Mouse (Mus musculus) hindbrain, embryonic 12.5 days (tissue): Measurements from ENCODE around the gene Yipf2. TPM values are rescaled to one million over a fixed set of nuclear protein-coding genes. Genes with fewer than 3 reads are reported as not detected.

ENCODE experiments used
- ATAC-seq: fragments of 200-750 bp; cut with Nextera tagmentation; 2 replicates; pipeline ENCODE4 v1.8.0; 2017; ENCODE audit warnings: moderate TSS enrichment; ENCODE audit not compliant: low FRiP score
- H3K27ac ChIP-seq: fragments of 300-500 bp; sonication (generic); 2 replicates; pipeline ENCODE4 v1.5.1; 2016; ENCODE audit warnings: mild to moderate bottlenecking
- H3K27me3 ChIP-seq: fragments of 300-500 bp; sonication (generic); 2 replicates; pipeline ENCODE4 v1.6.1; 2016; ENCODE audit warnings: mild to moderate bottlenecking
- H3K36me3 ChIP-seq: fragments of 300-500 bp; sonication (generic); 2 replicates; pipeline ENCODE4 v1.6.1; 2016; ENCODE audit warnings: mild to moderate bottlenecking
- H3K4me1 ChIP-seq: fragments of 300-500 bp; sonication (generic); 2 replicates; pipeline ENCODE4 v1.6.1; 2016
- H3K4me2 ChIP-seq: fragments of 300-500 bp; sonication (generic); replicated peaks from 2 replicates; pipeline ENCODE4 v1.6.1; 2016; ENCODE audit warnings: mild to moderate bottlenecking
- H3K4me3 ChIP-seq: fragments of 300-500 bp; sonication (generic); 2 replicates; pipeline ENCODE4 v1.5.1; 2016; ENCODE audit warnings: mild to moderate bottlenecking
- H3K9ac ChIP-seq: fragments of 300-500 bp; sonication (generic); 2 replicates; pipeline ENCODE4 v1.6.1; 2016; ENCODE audit warnings: mild to moderate bottlenecking, moderate library complexity
- H3K9me3 ChIP-seq: fragments of 300-500 bp; sonication (generic); replicated peaks from 2 replicates; pipeline ENCODE4 v1.6.1; 2016; ENCODE audit warnings: mild to moderate bottlenecking
- WGBS: fragments of 180-500 bp; shearing (Covaris S2); methylation state at CpG from one replicate; pipeline ENCODE4 v1.1.7; 2016; 5-methylcytosine and 5-hydroxymethylcytosine counted together
- polyA plus RNA-seq: library from polyadenylated mRNA; unstranded; fragments of >200 nt; fragmentation: Nextera tagmentation; extraction: Ambion mirVana; gene quantifications from 2 replicates; pipeline ENCODE4 v1.2.1, GENCODE M21; 2016

Gene Yipf2
- polyA plus RNA-seq, result 19.4 and 21.5 TPM in 2 replicates

DNA sequence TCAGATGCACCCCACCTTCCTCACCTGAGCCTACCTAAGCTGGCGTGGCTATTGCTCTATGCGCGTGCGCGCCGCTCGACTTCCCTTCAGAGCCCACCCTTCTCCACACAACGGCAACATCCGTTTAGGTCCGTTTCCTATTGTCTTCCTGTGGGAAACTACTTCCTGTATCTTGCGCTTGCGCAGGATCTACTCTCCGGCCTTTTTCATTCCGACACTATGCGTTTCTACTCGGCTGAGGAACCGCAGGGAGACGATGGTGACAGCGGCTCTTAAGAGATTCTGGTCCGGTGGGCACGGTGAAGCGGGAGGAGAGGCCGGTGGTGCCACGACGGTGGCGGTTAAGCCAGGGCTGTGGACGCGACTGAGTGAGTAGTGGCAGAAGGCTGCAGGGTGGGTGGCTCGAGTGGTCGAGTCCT is at the start of gene Yipf2, which contains the start of gene Timm29:
TSS of gene Yipf2 (minus strand) at position 126 of the 419 bp plus-strand sequence.
TSS of gene Timm29 (plus strand) at position 20 of the 419 bp plus-strand sequence.
- WGBS, result under 1% methylated on average over 30 of the region's 30 CpGs
- H3K4me2 ChIP-seq, result peak within 1 kb of the TSS; percentile 98
- no peaks in the 10 kb centered on the region for H3K9me3 ChIP-seq
- peak within 1 kb of the TSS; percentile 94 for H3K9ac ChIP-seq
- peak within 1 kb of the TSS; percentile 98 for H3K4me3 ChIP-seq
- peaks cover 29% of the 10 kb centered on the region for H3K4me1 ChIP-seq
- H3K27me3 ChIP-seq, result no peaks in the 10 kb centered on the region
- peak; percentile 95 for ATAC-seq
- peak within 1 kb of the TSS; percentile 86 for H3K27ac ChIP-seq
- H3K36me3 ChIP-seq, result peaks cover 42% of the 10 kb centered on the region

DNA sequence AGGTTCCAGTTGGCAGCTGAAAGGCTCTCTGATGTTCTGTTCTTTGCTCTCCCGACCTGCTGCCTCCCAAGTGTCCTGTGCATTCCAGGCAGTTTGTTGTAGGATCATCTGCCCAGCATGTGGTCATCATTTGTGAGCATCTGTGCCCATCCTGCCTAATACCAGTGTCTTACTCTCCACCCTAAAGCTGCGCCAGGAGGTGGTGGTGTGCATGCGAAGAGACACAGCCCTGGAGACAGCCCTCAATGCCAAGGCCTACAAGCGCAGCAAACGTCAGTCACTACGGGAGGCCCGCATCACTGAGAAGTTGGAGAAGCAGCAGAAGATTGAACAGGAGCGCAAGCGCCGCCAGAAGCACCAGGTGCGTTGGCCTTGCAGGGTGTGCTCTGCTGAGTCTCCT is 46.4 kb upstream of the Yipf2 start:
- ATAC-seq, result no peak
- 97% methylated on average over 11 of the region's 11 CpGs for WGBS
- H3K36me3 ChIP-seq, result peaks cover 98% of the 10 kb centered on the region

DNA sequence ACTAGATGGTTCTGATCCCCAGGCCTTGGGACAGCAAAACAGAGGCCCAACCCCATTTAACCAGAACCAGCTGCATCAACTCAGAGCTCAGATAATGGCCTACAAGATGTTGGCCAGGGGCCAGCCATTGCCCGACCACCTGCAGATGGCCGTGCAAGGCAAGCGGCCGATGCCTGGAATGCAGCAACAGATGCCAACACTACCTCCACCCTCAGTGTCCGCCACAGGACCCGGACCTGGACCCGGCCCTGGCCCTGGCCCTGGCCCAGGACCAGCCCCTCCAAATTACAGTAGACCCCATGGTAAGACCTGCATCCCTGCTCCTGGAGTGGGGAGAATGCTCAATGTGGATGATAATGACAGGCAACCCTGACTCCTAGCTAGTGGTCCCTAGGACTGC is 43.0 kb upstream of the Yipf2 start:
- Histone ChIP-seq H3K27ac (no peak overlapping the region), H3K27me3 (no peaks in the 10 kb centered on the region), H3K4me1 (peaks cover 5% of the 10 kb centered on the region; the same call in 1 of the 2 replicates), H3K9ac (no peak overlapping the region), H3K4me2 (no peak overlapping the region), H3K9me3 (no peaks in the 10 kb centered on the region), H3K36me3 (peaks cover 86% of the 10 kb centered on the region), H3K4me3 (no peak overlapping the region)
- no peak; the same call in 1 of the 2 replicates for ATAC-seq
- WGBS, result 71% methylated on average over 7 of the region's 7 CpGs

More for the DNA sequence above, 46.4 kb upstream of the Yipf2 start:
- Histone ChIP-seq H3K27me3 (no peaks in the 10 kb centered on the region), H3K9me3 (no peaks in the 10 kb centered on the region), H3K9ac (no peak overlapping the region), H3K4me1 (peaks cover 5% of the 10 kb centered on the region; the same call in 1 of the 2 replicates), H3K4me3 (no peak overlapping the region), H3K27ac (no peak overlapping the region), H3K4me2 (no peak overlapping the region)

DNA sequence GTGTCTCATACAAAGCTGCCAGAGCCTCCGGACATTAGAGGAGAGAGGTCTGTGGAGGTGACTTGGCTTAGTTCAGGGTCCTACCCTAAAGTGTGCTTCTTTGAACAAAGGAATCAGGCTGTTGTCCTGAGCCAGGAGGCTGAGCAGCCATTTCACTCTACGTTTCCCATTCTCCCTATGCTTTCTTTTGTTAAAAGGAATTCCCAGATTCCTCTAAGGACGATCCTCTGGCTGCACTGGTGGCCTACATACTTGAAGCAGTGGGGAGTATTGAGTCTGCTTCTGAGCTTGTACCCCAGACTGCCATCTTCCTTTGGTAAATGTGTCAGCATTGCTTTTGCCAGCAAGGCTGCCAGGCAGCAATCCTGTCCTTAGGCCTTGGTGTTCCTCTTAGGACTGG is 40.5 kb upstream of the Yipf2 start:
- no peak overlapping the region for H3K9ac ChIP-seq
- H3K27ac ChIP-seq, result no peak overlapping the region
- 74% methylated on average over 3 of the region's 3 CpGs for WGBS
- ATAC-seq, result no peak
- H3K4me2 ChIP-seq, result no peak overlapping the region
- no peaks in the 10 kb centered on the region for H3K9me3 ChIP-seq
- H3K36me3 ChIP-seq, result peaks cover 60% of the 10 kb centered on the region
- peaks cover 5% of the 10 kb centered on the region; the same call in 1 of the 2 replicates for H3K4me1 ChIP-seq
- no peaks in the 10 kb centered on the region for H3K27me3 ChIP-seq
- no peak overlapping the region for H3K4me3 ChIP-seq

DNA sequence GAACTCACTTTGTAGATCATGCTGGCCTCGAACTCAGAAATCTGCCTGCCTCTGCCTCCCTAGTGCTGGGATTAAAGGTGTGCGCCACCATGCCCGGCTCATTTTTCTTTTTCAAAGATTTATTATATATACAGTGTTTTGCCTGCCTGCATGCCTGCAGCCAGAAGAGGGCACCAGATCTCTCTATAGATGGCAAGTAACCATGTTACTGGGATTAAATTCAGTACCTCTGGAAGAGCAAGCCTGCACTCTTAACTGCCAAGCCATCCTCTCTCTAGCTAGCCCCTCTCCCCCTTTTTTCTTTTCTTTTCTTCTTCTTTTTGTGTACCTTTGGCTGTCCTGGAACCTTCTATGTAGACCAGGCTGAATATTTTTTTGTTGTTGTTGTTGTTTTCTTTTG is 38.0 kb upstream of the Yipf2 start:
- no peaks in the 10 kb centered on the region for H3K9me3 ChIP-seq
- 89% methylated on average over 3 of the region's 3 CpGs for WGBS
- H3K4me1 ChIP-seq, result peaks cover 5% of the 10 kb centered on the region; the same call in 1 of the 2 replicates
- ATAC-seq, result no peak
- H3K4me2 ChIP-seq, result no peak overlapping the region
- H3K4me3 ChIP-seq, result no peak overlapping the region
- peaks cover 36% of the 10 kb centered on the region for H3K36me3 ChIP-seq
- no peaks in the 10 kb centered on the region for H3K27me3 ChIP-seq
- H3K9ac ChIP-seq, result no peak overlapping the region
- H3K27ac ChIP-seq, result no peak overlapping the region

DNA sequence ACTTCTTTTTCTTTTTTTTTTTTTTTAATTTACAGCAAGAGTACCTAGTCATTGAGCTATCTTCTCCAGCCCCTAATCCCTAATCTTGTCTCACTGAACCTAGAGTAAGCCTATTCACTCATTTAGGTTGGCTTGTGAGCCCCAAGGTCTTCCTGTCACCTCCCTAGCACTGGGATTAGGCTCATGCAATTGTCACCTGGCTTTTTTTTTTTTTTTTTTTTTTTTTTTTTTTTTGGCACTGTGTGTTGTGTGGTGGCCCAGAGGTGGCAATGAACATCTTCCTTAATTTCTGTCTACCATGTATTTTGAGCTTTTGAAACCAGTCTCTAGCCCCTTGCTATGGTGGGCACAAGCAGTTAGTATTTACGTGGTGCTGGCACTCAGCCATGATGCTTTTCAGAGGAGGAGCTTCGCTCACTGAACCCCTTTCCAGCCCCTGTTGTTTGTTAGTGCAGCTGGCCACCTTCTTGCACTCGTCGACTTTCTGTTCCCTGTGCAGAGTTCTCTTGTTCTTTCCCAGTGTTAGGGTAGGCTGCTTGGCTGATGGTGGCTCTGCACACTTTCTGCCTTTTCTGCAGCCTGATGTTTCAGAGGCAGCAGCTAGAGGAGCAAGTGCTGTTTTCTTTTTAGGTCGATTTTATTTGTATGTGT is 34.6 kb upstream of the Yipf2 start:
- Histone ChIP-seq H3K4me2 (no peak overlapping the region), H3K27ac (no peak overlapping the region), H3K36me3 (peaks cover 5% of the 10 kb centered on the region; the same call in 1 of the 2 replicates), H3K9me3 (no peaks in the 10 kb centered on the region), H3K4me1 (peaks cover 9% of the 10 kb centered on the region; the same call in 1 of the 2 replicates), H3K27me3 (no peaks in the 10 kb centered on the region), H3K4me3 (no peak overlapping the region), H3K9ac (no peak overlapping the region)
- no peak for ATAC-seq
- WGBS, result 73% methylated on average over 5 of the region's 5 CpGs

DNA sequence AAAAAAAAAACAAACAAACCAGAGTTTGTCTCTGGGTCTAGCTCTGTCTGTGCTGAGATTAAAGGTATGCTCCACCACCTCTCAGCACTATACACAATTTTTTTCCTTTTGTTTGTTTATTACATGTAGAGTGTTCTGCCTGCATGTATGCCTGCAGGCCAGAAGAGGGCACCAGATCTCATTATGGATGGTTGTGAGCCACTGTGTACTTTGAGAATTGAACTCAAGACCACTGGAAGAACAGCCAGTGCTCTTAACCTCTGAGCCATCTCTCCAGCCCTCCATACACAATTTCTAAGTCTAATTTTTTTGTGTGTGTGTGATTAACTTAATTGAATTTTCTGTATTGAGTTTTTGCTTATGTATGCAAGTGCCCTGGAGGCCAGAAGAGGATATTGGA is 33.9 kb upstream of the Yipf2 start:
- Histone ChIP-seq H3K4me2 (no peak overlapping the region), H3K4me3 (no peak overlapping the region), H3K36me3 (peaks cover 5% of the 10 kb centered on the region; the same call in 1 of the 2 replicates), H3K9me3 (no peaks in the 10 kb centered on the region), H3K27me3 (no peaks in the 10 kb centered on the region), H3K27ac (no peak overlapping the region), H3K9ac (no peak overlapping the region), H3K4me1 (peaks cover 9% of the 10 kb centered on the region; the same call in 1 of the 2 replicates)
- ATAC-seq, result no peak

DNA sequence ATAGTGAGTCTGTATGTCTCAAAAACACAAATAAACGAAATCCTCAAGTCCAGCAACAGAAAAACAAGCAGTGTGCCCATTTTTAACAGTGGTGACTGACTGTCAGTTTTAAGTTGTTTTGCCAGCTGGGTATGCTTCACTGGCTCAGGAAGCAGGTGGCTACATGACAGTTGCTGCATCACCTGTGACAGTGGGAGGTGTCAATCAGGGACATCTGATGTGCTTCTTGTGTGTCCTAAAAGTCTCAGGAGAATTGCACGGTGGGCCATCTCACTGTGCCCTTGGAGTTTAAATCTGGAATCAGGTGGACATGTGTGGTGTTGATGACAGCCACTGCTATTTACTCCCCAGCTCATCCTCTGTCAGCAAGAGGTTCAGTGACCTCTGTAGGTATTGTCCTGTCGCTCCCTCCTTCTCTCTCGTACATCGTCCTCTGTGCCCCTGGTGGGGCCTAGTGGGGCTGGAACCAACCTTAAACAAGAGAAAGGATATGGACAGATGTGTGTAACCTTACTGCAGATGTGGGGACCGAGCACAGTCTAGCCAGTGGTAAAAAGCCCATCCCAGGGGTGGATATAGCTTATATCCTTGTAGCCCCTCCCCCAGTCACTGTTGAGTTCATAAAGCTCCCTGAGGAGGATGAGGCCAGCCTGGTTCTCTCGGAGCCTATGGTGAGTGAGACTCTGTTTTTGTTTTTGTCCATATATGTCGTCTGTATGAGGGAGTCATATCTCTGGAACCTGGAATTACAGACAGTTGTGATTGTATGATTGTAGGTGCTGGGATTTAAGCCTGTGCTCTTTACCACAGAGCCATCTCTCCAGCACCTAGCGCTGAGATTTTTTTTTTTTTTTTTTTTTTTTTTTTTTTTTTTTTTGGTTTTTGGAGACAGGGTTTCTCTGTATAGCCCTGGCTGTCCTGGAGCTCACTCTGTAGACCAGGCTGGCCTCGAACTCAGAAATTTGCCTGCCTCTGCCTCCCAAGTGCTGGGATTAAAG is 33.0 kb upstream of the Yipf2 start:
- H3K4me3 ChIP-seq, result no peak overlapping the region
- H3K36me3 ChIP-seq, result no peaks in the 10 kb centered on the region
- 87% methylated on average over 10 of the region's 10 CpGs for WGBS
- no peak; the same call in 1 of the 2 replicates for ATAC-seq
- H3K4me2 ChIP-seq, result no peak overlapping the region
- H3K9me3 ChIP-seq, result no peaks in the 10 kb centered on the region
- peaks cover 9% of the 10 kb centered on the region for H3K4me1 ChIP-seq
- no peak overlapping the region for H3K9ac ChIP-seq
- no peak overlapping the region for H3K27ac ChIP-seq
- no peaks in the 10 kb centered on the region for H3K27me3 ChIP-seq

DNA sequence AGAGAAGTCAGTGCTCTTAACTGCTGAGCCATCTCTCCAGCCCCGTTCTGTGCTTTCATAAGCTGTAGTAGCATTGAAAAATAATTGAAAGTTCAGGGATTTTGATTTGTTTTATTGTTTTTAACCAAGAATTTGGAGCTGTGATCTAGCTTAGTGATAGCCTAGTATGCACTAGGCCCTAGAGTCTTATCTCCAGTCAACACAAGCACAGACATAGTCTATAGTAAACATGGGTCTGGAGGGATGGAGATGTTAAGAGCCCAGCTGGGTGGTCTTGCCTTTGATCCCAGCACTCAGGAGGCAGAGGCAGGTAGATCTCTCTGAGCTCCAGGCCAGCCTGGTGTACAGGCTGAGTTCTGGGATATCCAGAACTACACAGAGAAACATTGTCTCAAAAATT is 30.0 kb upstream of the Yipf2 start:
- H3K9me3 ChIP-seq, result no peaks in the 10 kb centered on the region
- ATAC-seq, result no peak
- H3K27ac ChIP-seq, result no peak overlapping the region
- H3K4me1 ChIP-seq, result peaks cover 22% of the 10 kb centered on the region
- WGBS, result 100% methylated on average over 1 of the region's 1 CpGs
- H3K4me3 ChIP-seq, result no peak overlapping the region
- H3K36me3 ChIP-seq, result peaks cover 3% of the 10 kb centered on the region; the same call in 1 of the 2 replicates
- no peaks in the 10 kb centered on the region for H3K27me3 ChIP-seq
- H3K4me2 ChIP-seq, result no peak overlapping the region
- no peak overlapping the region for H3K9ac ChIP-seq

DNA sequence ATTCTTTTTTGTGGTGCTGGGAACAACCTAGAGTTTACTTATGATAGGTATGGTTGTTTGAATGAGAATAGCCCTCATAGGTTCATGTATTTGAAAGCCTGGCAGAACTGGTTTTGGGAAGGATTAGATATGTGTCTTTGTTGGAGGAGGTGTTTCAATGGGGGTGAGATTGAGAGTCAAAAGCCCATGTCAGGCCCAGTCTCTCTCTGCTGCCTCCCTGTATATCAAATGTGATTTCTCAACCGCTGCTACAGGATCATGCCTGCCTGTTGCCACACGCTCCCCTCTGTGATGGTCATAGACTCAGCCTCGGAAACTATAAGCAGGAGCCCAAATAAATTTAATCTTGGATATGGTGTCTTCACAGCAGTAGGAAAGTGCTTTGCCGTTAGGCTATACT is 27.6 kb upstream of the Yipf2 start:
- Histone ChIP-seq H3K27me3 (no peaks in the 10 kb centered on the region), H3K9me3 (no peaks in the 10 kb centered on the region), H3K4me1 (peaks cover 22% of the 10 kb centered on the region), H3K4me3 (no peak overlapping the region), H3K36me3 (peaks cover 3% of the 10 kb centered on the region; the same call in 1 of the 2 replicates), H3K4me2 (no peak overlapping the region), H3K27ac (no peak overlapping the region), H3K9ac (no peak overlapping the region)
- 87% methylated on average over 4 of the region's 4 CpGs for whole genome bisulfite sequencing
- no peak for ATAC-seq

DNA sequence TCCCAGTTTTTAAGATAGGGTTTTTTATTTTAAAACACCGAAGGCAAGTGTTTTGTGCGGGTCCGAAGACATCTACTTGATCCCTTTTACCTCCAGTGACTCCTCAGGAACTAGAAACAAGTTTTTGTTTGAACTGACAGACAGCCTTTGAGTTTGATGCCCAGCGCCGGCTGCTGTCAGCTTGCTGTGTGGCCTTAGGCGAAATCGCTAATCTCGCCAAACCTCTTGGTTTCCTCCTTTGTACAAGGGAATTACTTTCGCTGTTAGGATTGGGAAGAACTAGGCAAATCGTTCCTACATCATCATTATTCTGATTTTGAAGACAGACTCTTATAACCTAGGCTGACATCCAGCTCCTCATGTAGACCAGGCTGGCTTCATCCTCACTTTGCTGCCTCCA is 24.4 kb upstream of the Yipf2 start:
- H3K4me1 ChIP-seq, result peaks cover 25% of the 10 kb centered on the region
- 12% methylated on average over 10 of the region's 10 CpGs for WGBS
- peak overlapping the region; percentile 97 for H3K27ac ChIP-seq
- no peak for ATAC-seq
- no peaks in the 10 kb centered on the region for H3K27me3 ChIP-seq
- peak overlapping the region; percentile 70 for H3K4me2 ChIP-seq
- peak overlapping the region; percentile 87 for H3K9ac ChIP-seq
- H3K4me3 ChIP-seq, result peak overlapping the region; percentile 63
- peaks cover 3% of the 10 kb centered on the region; the same call in 1 of the 2 replicates for H3K36me3 ChIP-seq
- H3K9me3 ChIP-seq, result no peaks in the 10 kb centered on the region

DNA sequence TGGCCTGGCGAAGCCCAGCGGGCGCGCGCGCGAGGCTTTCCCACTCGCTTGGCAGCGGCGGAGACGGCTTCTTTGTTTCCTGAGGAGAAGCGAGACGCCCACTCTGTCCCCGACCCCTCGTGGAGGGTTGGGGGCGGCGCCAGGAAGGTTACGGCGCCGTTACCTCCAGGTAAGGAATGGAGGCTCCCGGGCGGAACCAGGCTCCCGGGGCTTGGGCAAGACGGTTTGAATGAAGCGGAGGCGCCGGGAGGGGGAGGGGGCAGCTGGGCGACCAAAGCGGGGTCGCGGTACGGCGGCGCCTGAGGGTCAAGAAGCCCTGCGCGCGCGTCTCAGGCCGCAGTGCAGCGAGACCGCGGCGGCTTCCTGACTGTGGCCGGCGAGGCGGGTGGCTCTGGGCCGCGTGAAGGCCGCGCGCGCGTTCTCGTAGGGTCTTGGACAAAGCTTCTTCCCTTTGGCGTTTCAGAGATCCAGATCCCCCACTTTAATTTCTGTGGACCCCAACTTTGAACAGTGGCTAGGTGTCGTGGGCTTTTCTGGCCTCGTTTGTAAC is 23.7 kb upstream of the Yipf2 start:
- H3K9ac ChIP-seq, result peak overlapping the region; percentile 87
- under 1% methylated on average over 56 of the region's 57 CpGs for WGBS
- H3K4me1 ChIP-seq, result peaks cover 25% of the 10 kb centered on the region
- H3K9me3 ChIP-seq, result no peaks in the 10 kb centered on the region
- H3K4me3 ChIP-seq, result peak overlapping the region; percentile 63
- ATAC-seq, result peak; percentile 86
- H3K4me2 ChIP-seq, result peak overlapping the region; percentile 70
- H3K27ac ChIP-seq, result peak overlapping the region; percentile 97
- H3K36me3 ChIP-seq, result peaks cover 3% of the 10 kb centered on the region; the same call in 1 of the 2 replicates
- H3K27me3 ChIP-seq, result no peaks in the 10 kb centered on the region
